Mouse (Mus musculus) forebrain, embryonic 12.5 days (tissue): Measurements from ENCODE around the gene Alyref2. TPM values are rescaled to one million over a fixed set of nuclear protein-coding genes. Genes with fewer than 3 reads are reported as not detected.

Source experiments
- ATAC-seq: fragments of 200-750 bp; cut with Nextera tagmentation; 2 replicates; pipeline ENCODE4 v1.8.0; 2017; ENCODE audit warnings: moderate TSS enrichment; ENCODE audit not compliant: low FRiP score
- H3K27ac ChIP-seq: fragments of 300-500 bp; sonication (generic); 2 replicates; pipeline ENCODE4 v1.5.1; 2016; ENCODE audit warnings: mild to moderate bottlenecking
- H3K27me3 ChIP-seq: fragments of 300-500 bp; sonication (generic); 2 replicates; pipeline ENCODE4 v1.6.1; 2016; ENCODE audit warnings: mild to moderate bottlenecking
- H3K36me3 ChIP-seq: fragments of 300-500 bp; sonication (generic); replicated peaks from 2 replicates; pipeline ENCODE4 v1.6.1; 2016; ENCODE audit warnings: mild to moderate bottlenecking
- H3K4me1 ChIP-seq: fragments of 300-500 bp; sonication (generic); 2 replicates; pipeline ENCODE4 v1.6.1; 2016
- H3K4me2 ChIP-seq: fragments of 300-500 bp; sonication (generic); 2 replicates; pipeline ENCODE4 v1.6.1; 2016; ENCODE audit warnings: mild to moderate bottlenecking, moderate library complexity
- H3K4me3 ChIP-seq: fragments of 300-500 bp; sonication (generic); replicated peaks from 2 replicates; pipeline ENCODE4 v1.5.1; 2016; ENCODE audit warnings: mild to moderate bottlenecking
- H3K9ac ChIP-seq: fragments of 300-500 bp; sonication (generic); 2 replicates; pipeline ENCODE4 v1.6.1; 2016; ENCODE audit warnings: mild to moderate bottlenecking
- H3K9me3 ChIP-seq: fragments of 300-500 bp; sonication (generic); 2 replicates; pipeline ENCODE4 v1.6.1; 2016
- WGBS: fragments of 180-500 bp; shearing (Covaris S2); methylation state at CpG from one replicate; pipeline ENCODE4 v1.1.7; 2016; 5-methylcytosine and 5-hydroxymethylcytosine counted together
- polyA plus RNA-seq: library from polyadenylated mRNA; unstranded; fragments of >200 nt; fragmentation: Nextera tagmentation; extraction: Ambion mirVana; gene quantifications from 2 replicates; pipeline ENCODE4 v1.2.1, GENCODE M21; 2016

Gene Alyref2
- 17.1 and 20.2 TPM in 2 replicates for polyA plus RNA-seq

- Histone ChIP-seq H3K9ac (peak within 1 kb of the TSS; percentile 74), H3K4me3 (peak within 1 kb of the TSS; percentile 59), H3K4me1 (peaks cover 10% of the 10 kb centered on the region), H3K27ac (peak within 1 kb of the TSS; percentile 97), H3K4me2 (peak within 1 kb of the TSS; percentile 70), H3K27me3 (no peaks in the 10 kb centered on the region), H3K9me3 (no peaks in the 10 kb centered on the region), H3K36me3 (no peaks in the 10 kb centered on the region; the same call in 1 of the 2 replicates)
- WGBS = under 1% methylated on average over 19 of the region's 19 CpGs
- peak; percentile 88 for ATAC-seq
These were observed at the start of gene Alyref2 for GRCm38 (mm10) chr1:171503250-171503591. Gene Alyref2, plus strand, starts transcription at chr1:171503478.

- H3K4me3 ChIP-seq = no peak overlapping the region
- ATAC-seq = no peak
- peaks cover 7% of the 10 kb centered on the region; the same call in 1 of the 2 replicates for H3K4me1 ChIP-seq
- 84% methylated on average over 6 of the region's 6 CpGs for WGBS
- no peaks in the 10 kb centered on the region for H3K27me3 ChIP-seq
- no peak overlapping the region for H3K9ac ChIP-seq
- no peak overlapping the region for H3K27ac ChIP-seq
- H3K9me3 ChIP-seq = no peaks in the 10 kb centered on the region
- H3K36me3 ChIP-seq = no peaks in the 10 kb centered on the region
- no peak overlapping the region for H3K4me2 ChIP-seq
These were observed 48.4 kb upstream of the Alyref2 start for GRCm38 (mm10) chr1:171454926-171455325.

DNA sequence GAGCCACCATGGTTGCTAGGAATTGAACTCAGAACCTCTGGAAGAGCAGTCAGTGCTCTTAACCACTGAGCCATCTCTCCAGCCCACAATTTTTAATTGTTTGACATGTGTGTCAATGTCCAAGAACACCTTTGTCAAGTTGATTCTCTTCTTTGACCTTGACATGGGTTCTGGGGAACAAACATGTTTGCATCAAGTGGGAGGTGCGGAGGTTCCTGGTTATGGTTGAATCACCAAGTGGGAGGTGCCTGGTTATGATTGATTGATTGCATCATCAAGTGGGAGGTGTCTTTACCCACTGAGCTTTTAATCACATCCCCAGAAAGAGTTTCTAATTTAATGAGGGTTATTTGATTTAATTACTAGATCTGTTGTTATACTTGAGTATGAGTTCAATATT, 45.7 kb upstream of the Alyref2 start:
- no peaks in the 10 kb centered on the region for H3K36me3 ChIP-seq
- no peak overlapping the region for H3K27ac ChIP-seq
- no peak overlapping the region for H3K9ac ChIP-seq
- H3K4me1 ChIP-seq = peaks cover 14% of the 10 kb centered on the region; the same call in 1 of the 2 replicates
- ATAC-seq = no peak
- 94% methylated on average over 1 of the region's 1 CpGs for WGBS
- no peaks in the 10 kb centered on the region for H3K9me3 ChIP-seq
- no peak overlapping the region for H3K4me3 ChIP-seq
- no peaks in the 10 kb centered on the region for H3K27me3 ChIP-seq
- no peak overlapping the region for H3K4me2 ChIP-seq

- Histone ChIP-seq H3K27me3 (no peaks in the 10 kb centered on the region), H3K4me3 (no peak overlapping the region), H3K36me3 (no peaks in the 10 kb centered on the region), H3K27ac (no peak overlapping the region), H3K4me2 (peak overlapping the region; percentile 26), H3K9ac (no peak overlapping the region), H3K9me3 (no peaks in the 10 kb centered on the region), H3K4me1 (peaks cover 14% of the 10 kb centered on the region; the same call in 1 of the 2 replicates)
- peak; percentile 54; the same call in 1 of the 2 replicates for ATAC-seq
- 33% methylated on average over 5 of the region's 5 CpGs for WGBS
These were observed 43.5 kb upstream of the Alyref2 start for GRCm38 (mm10) chr1:171459791-171460190.

DNA sequence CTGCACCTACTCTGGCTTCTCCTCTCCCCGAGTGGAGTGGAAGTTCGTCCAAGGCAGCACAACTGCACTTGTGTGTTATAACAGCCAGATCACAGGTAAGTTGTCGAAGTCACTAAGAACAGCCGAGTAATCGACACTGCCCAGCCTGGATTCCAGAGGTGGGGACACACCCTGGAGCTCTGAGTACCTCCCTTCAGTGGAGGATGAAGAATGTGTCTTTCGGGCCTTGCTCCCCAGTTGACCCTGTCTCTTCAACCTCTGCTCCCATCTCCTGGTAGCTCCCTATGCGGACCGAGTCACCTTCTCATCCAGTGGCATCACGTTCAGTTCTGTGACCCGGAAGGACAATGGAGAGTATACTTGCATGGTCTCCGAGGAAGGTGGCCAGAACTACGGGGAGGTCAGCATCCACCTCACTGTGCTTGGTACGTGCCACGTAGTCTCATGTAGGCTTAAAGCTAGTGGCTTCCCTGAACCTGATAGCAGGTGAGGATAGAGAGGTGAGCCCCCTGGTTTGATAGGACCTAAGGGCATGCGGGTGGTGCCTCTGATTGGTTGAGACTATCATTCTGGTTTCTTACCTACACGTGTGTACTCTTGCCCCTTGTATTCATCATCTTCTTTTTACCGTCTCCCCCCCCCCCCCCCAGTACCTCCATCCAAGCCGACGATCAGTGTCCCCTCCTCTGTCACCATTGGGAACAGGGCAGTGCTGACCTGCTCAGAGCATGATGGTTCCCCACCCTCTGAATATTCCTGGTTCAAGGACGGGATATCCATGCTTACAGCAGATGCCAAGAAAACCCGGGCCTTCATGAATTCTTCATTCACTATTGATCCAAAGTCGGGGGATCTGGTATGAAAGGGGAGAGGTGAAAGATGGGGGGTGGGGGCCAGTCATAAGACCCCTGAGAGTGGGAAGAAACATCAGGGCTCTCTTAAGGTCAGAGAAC, 42.5 kb upstream of the Alyref2 start:
- H3K4me3 ChIP-seq = no peak overlapping the region
- H3K4me2 ChIP-seq = peak overlapping the region; percentile 26
- no peak overlapping the region for H3K9ac ChIP-seq
- no peaks in the 10 kb centered on the region for H3K9me3 ChIP-seq
- no peak overlapping the region for H3K27ac ChIP-seq
- peaks cover 14% of the 10 kb centered on the region; the same call in 1 of the 2 replicates for H3K4me1 ChIP-seq
- no peaks in the 10 kb centered on the region for H3K36me3 ChIP-seq
- ATAC-seq = no peak
- WGBS = 88% methylated on average over 22 of the region's 22 CpGs
- H3K27me3 ChIP-seq = no peaks in the 10 kb centered on the region

GRCm38 (mm10) chr1:171463133-171463532, 40.1 kb upstream of the Alyref2 start:
- no peak for ATAC-seq
- H3K9me3 ChIP-seq = no peaks in the 10 kb centered on the region
- no peak overlapping the region for H3K27ac ChIP-seq
- WGBS = 88% methylated on average over 3 of the region's 3 CpGs
- H3K4me1 ChIP-seq = peaks cover 14% of the 10 kb centered on the region; the same call in 1 of the 2 replicates
- no peak overlapping the region for H3K9ac ChIP-seq
- H3K27me3 ChIP-seq = no peaks in the 10 kb centered on the region
- no peak overlapping the region for H3K4me2 ChIP-seq
- no peaks in the 10 kb centered on the region for H3K36me3 ChIP-seq
- H3K4me3 ChIP-seq = no peak overlapping the region

GRCm38 (mm10) chr1:171465749-171466412, 37.4 kb upstream of the Alyref2 start:
- no peak overlapping the region for H3K9ac ChIP-seq
- no peak overlapping the region for H3K4me2 ChIP-seq
- no peak overlapping the region for H3K27ac ChIP-seq
- ATAC-seq = no peak
- no peaks in the 10 kb centered on the region for H3K9me3 ChIP-seq
- WGBS = 85% methylated on average over 5 of the region's 5 CpGs
- no peaks in the 10 kb centered on the region; the same call in 1 of the 2 replicates for H3K4me1 ChIP-seq
- no peak overlapping the region for H3K4me3 ChIP-seq
- H3K36me3 ChIP-seq = no peaks in the 10 kb centered on the region
- H3K27me3 ChIP-seq = no peaks in the 10 kb centered on the region

DNA sequence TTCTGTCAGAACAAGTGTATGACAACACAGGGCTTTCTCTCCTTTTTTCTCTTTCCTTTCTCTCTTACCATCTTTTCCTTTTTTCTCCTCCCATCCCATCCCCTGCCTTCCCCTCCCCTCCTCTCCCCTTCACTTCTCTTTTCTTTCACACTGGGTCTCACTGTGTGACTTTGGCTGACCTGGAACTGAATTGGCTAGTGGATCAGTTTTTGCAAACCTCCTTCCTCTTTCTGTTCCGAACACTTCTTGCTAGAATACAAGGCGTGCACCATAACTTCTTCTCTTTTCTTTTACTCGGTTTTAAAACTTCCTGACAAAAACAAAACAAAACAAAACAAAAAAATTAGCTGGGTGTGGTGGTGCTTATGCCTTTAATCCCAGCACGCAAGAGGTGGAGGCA, 36.7 kb upstream of the Alyref2 start:
- H3K9ac ChIP-seq = no peak overlapping the region
- no peaks in the 10 kb centered on the region for H3K36me3 ChIP-seq
- H3K27me3 ChIP-seq = no peaks in the 10 kb centered on the region
- H3K4me1 ChIP-seq = no peaks in the 10 kb centered on the region
- H3K27ac ChIP-seq = no peak overlapping the region
- WGBS = 83% methylated on average over 4 of the region's 4 CpGs
- no peak overlapping the region for H3K4me2 ChIP-seq
- H3K4me3 ChIP-seq = no peak overlapping the region
- no peaks in the 10 kb centered on the region for H3K9me3 ChIP-seq
- ATAC-seq = no peak

DNA sequence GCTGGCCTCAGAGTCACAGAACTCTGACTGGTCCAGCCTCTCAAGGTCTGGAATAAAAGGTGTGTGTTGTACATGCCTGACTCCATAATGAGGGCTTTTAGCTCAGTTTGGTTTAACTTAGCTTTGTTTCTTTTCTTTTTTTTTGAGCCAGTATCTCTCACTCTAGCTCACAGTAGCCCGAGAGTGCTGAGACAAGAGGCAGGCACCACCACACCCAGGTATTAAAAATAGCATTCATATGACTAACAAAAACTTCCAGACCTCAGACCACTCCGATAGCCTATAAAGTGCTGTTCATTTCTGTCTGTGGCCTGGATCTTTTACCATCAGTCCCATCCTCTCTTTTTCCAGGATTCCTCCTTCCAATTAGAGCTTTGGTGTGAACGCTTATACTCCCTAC, 33.6 kb upstream of the Alyref2 start:
- Histone ChIP-seq H3K9ac (no peak overlapping the region), H3K27me3 (no peaks in the 10 kb centered on the region), H3K36me3 (no peaks in the 10 kb centered on the region), H3K27ac (no peak overlapping the region), H3K4me1 (no peaks in the 10 kb centered on the region), H3K4me2 (no peak overlapping the region), H3K9me3 (no peaks in the 10 kb centered on the region), H3K4me3 (no peak overlapping the region)
- WGBS = 89% methylated on average over 3 of the region's 3 CpGs
- no peak for ATAC-seq

DNA sequence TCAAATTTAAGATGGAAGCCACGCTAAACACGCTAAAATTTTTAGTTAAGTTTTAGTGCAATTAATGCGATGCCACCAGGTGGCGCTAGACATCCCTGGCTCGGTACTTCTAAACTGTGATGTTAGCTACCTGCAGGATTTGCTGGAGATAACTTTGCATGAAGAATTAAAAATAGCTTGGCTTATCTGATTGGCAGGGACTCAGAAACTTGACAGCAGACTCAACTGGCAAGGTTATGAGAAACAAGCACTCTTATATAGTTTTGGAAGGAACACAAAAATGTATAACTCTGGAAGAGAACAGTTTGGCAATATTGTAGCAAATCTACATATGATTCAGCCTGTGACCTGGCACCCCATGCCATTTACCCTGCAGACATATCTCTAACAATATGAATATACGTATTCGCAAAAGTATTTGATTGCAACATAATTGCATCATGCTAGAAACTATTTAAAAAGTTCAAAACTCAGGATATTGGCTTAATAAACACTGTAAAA, 32.9 kb upstream of the Alyref2 start:
- H3K4me1 ChIP-seq = no peaks in the 10 kb centered on the region
- no peaks in the 10 kb centered on the region for H3K36me3 ChIP-seq
- H3K9ac ChIP-seq = no peak overlapping the region
- WGBS = 31% methylated on average over 7 of the region's 7 CpGs
- ATAC-seq = no peak
- peak overlapping the region; percentile 24; the same call in 1 of the 2 replicates for H3K4me2 ChIP-seq
- no peaks in the 10 kb centered on the region for H3K27me3 ChIP-seq
- no peaks in the 10 kb centered on the region for H3K9me3 ChIP-seq
- no peak overlapping the region for H3K4me3 ChIP-seq
- H3K27ac ChIP-seq = no peak overlapping the region

DNA sequence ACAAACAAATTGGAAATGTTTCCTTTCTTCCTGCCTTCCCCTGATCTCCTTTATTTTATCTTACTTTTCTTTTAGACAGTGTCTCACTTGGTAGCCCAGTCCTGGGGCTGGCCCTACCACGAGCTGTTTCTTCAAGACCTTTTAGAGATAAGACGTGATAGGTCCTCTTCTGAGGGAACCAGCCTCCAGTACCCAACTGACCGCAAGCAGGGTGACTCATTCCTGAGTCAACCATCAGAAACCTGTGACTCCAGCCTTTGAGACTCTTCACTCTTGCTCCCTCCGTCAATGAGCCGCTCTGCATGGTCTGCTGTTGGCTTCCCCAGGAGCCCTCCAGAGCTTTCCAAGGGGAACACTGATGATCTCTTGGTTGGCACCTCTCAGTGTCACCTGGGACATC, 32.4 kb upstream of the Alyref2 start:
- Histone ChIP-seq H3K4me3 (no peak overlapping the region), H3K9me3 (no peaks in the 10 kb centered on the region), H3K36me3 (no peaks in the 10 kb centered on the region), H3K9ac (no peak overlapping the region), H3K4me1 (no peaks in the 10 kb centered on the region), H3K27ac (no peak overlapping the region), H3K4me2 (no peak overlapping the region), H3K27me3 (no peaks in the 10 kb centered on the region)
- no peak for ATAC-seq
- 91% methylated on average over 5 of the region's 5 CpGs for WGBS

DNA sequence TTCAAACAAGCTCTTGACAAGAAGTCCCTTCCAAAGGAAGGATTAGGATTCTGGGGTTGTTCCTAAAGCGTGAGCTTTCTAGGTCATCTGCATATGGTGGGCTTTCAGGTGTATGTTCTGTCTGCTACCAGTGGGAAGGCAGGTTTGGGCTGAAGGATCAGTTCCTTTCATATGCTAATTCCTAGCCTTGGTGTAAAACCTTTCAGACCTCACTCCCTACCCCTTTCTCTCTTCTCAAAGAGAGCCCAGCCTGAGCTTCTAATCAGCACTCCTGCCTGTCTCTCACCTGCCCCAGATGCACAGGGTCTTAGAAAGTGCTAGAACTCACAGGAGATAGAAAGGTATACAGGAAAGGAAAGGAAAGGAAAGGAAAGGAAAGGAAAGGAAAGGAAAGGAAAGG, 31.8 kb upstream of the Alyref2 start:
- Histone ChIP-seq H3K4me2 (no peak overlapping the region), H3K27ac (no peak overlapping the region), H3K9ac (no peak overlapping the region), H3K9me3 (no peaks in the 10 kb centered on the region), H3K36me3 (no peaks in the 10 kb centered on the region), H3K4me1 (no peaks in the 10 kb centered on the region), H3K27me3 (no peaks in the 10 kb centered on the region), H3K4me3 (no peak overlapping the region)
- 29% methylated on average over 1 of the region's 1 CpGs for WGBS
- no peak for ATAC-seq
